Mouse (Mus musculus) embryo, embryonic 11 days (tissue): ENCODE measurements around the gene Trio.

Source experiments
- DNase-seq: peaks from one replicate; pipeline ENCODE4 v3.0.0-alpha.2; 2015

The Trio gene

GRCm38 (mm10) chr15:28025447-28026166 lies at the start of gene Trio:
Gene Trio (minus strand): TSS chr15:28025848.
- no peak for DNase-seq

- DNase-seq = no peak
Measured at GRCm38 (mm10) chr15:28074416-28074970, 48.8 kb upstream of the Trio start.

- no peak for DNase-seq
Measured at GRCm38 (mm10) chr15:28071601-28072000, 46.0 kb upstream of the Trio start.

GRCm38 (mm10) chr15:28070771-28071419 lies 45.2 kb upstream of the Trio start:
- DNase-seq = peak; percentile 21

GRCm38 (mm10) chr15:28070221-28070620 lies 44.6 kb upstream of the Trio start:
- no peak for DNase-seq

GRCm38 (mm10) chr15:28067373-28067772 lies 41.7 kb upstream of the Trio start:
- peak; percentile 54 for DNase-seq

GRCm38 (mm10) chr15:28066468-28066867 lies 40.8 kb upstream of the Trio start:
- no peak for DNase-seq

- DNase-seq = no peak
Measured at GRCm38 (mm10) chr15:28065572-28065971, 39.9 kb upstream of the Trio start.

GRCm38 (mm10) chr15:28064733-28065088 lies 39.1 kb upstream of the Trio start:
- DNase-seq = no peak

- no peak for DNase-seq
Measured at GRCm38 (mm10) chr15:28064081-28064732, 38.6 kb upstream of the Trio start.

- DNase-seq = no peak
Measured at GRCm38 (mm10) chr15:28063466-28063865, 37.8 kb upstream of the Trio start.

- no peak for DNase-seq
Measured at GRCm38 (mm10) chr15:28062016-28062415, 36.4 kb upstream of the Trio start.

- DNase-seq = no peak
Measured at GRCm38 (mm10) chr15:28060977-28061376, 35.3 kb upstream of the Trio start.

GRCm38 (mm10) chr15:28060423-28060822 lies 34.8 kb upstream of the Trio start:
- DNase-seq = peak; percentile 48

- no peak for DNase-seq
Measured at GRCm38 (mm10) chr15:28057545-28057944, 31.9 kb upstream of the Trio start.

- no peak for DNase-seq
Measured at GRCm38 (mm10) chr15:28054731-28055130, 29.1 kb upstream of the Trio start.

GRCm38 (mm10) chr15:28054111-28054510 lies 28.5 kb upstream of the Trio start:
- no peak for DNase-seq

- DNase-seq = no peak
Measured at GRCm38 (mm10) chr15:28053226-28053625, 27.6 kb upstream of the Trio start.

- DNase-seq = no peak
Measured at GRCm38 (mm10) chr15:28051811-28052210, 26.2 kb upstream of the Trio start.

- DNase-seq = peak; percentile 77
Measured at GRCm38 (mm10) chr15:28051104-28051625, 25.5 kb upstream of the Trio start.

GRCm38 (mm10) chr15:28047711-28048110 lies 22.1 kb upstream of the Trio start:
- DNase-seq = no peak

- no peak for DNase-seq
Measured at GRCm38 (mm10) chr15:28041158-28041865, 15.7 kb upstream of the Trio start.

- no peak for DNase-seq
Measured at GRCm38 (mm10) chr15:28037651-28038050, 12.0 kb upstream of the Trio start.
